Mouse (Mus musculus) midbrain, embryonic 10.5 days (tissue): ENCODE results near the gene Plcl1. TPM values are rescaled to one million over a fixed set of nuclear protein-coding genes. Genes with fewer than 3 reads are reported as not detected.
"Not testable (repeated sequence)": the region's sequence is repeated elsewhere in the genome, so short reads cannot be mapped to it uniquely, and the experiment has no call there.

Experiments used
- DNase-seq: peaks from one replicate; pipeline ENCODE4 v3.0.0-alpha.2; 2017; ENCODE audit warnings: low spot score
- H3K27ac ChIP-seq: fragments of 300-500 bp; sonication (generic); replicated peaks from 2 replicates; pipeline ENCODE4 v1.5.1; 2016; ENCODE audit warnings: mild to moderate bottlenecking
- H3K27me3 ChIP-seq: fragments of 300-500 bp; sonication (generic); 2 replicates; pipeline ENCODE4 v1.6.1; 2016; ENCODE audit warnings: low read depth, mild to moderate bottlenecking; ENCODE audit not compliant: poor library complexity, severe bottlenecking
- H3K36me3 ChIP-seq: fragments of 300-500 bp; sonication (generic); 2 replicates; pipeline ENCODE4 v1.6.1; 2016; ENCODE audit warnings: mild to moderate bottlenecking, moderate library complexity
- H3K4me1 ChIP-seq: fragments of 300-500 bp; sonication (generic); 2 replicates; pipeline ENCODE4 v1.6.1; 2016
- H3K4me3 ChIP-seq: fragments of 300-500 bp; sonication (generic); 2 replicates; pipeline ENCODE4 v1.5.1; 2016; ENCODE audit warnings: mild to moderate bottlenecking, moderate library complexity
- H3K9me3 ChIP-seq: fragments of 300-500 bp; sonication (generic); replicated peaks from 2 replicates; pipeline ENCODE4 v1.6.1; 2016; ENCODE audit warnings: mild to moderate bottlenecking
- WGBS: fragments of 180-500 bp; shearing (Covaris S2); methylation state at CpG from one replicate; pipeline ENCODE4 v1.1.7; 2016; 5-methylcytosine and 5-hydroxymethylcytosine counted together
- polyA plus RNA-seq: library from polyadenylated mRNA; unstranded; fragments of >200 nt; fragmentation: Nextera tagmentation; extraction: Ambion mirVana; gene quantifications from 2 replicates; pipeline ENCODE4 v1.2.1, GENCODE M21; 2016

Plcl1 gene
- polyA plus RNA-seq, 1 experiment from 2014 or later = 1.0 TPM

DNA sequence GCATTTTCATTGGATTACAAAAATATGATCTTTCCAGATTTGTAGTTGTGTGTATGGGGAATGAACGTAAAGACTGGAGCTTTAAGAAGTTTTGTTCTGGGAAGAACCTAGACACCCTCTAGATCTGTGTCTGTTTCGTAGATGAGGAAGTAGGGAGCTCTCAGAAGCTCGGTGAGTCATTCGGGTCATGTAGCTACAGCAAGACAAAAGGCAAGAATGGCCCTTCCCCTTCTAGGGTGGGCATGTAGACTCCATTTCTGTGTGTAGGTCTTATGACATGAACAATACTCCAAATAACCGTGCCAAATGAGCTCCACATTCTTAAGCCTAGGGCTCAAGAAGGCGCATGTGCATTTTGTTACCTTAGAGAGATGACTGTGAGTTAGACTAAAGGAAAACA, 101.3 kb downstream of the Plcl1 start:
- Histone ChIP-seq H3K27me3 (no peaks in the 10 kb centered on the region), H3K27ac (no peak overlapping the region), H3K4me1 (no peaks in the 10 kb centered on the region), H3K4me3 (no peak overlapping the region), H3K36me3 (no peaks in the 10 kb centered on the region), H3K9me3 (no peaks in the 10 kb centered on the region)
- no peak for DNase-seq
- 89% methylated on average over 6 of the region's 6 CpGs for WGBS

DNA sequence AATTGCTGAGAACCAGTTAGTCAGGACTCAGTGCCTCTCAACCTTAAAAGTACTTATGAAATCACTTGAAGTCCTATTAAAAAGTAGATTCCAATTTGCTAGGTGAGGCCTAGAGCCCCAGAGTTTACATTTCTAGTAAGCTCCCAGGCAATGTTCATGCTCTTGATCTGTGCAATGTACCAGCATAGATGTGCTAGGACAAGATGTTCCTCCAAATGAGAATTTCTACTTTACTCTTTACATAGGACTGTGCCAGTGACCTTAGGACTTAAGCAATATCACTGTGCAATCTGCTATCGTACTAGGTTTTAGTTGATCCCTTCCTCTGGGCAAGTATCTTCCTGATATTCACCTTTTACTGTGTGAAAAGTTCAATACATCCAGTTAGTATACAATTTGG, 103.9 kb downstream of the Plcl1 start:
- WGBS = 93% methylated on average over 1 of the region's 1 CpGs
- Histone ChIP-seq H3K9me3 (no peaks in the 10 kb centered on the region), H3K27me3 (no peaks in the 10 kb centered on the region), H3K36me3 (no peaks in the 10 kb centered on the region), H3K4me3 (no peak overlapping the region), H3K27ac (no peak overlapping the region), H3K4me1 (no peaks in the 10 kb centered on the region)
- no peak for DNase-seq

DNA sequence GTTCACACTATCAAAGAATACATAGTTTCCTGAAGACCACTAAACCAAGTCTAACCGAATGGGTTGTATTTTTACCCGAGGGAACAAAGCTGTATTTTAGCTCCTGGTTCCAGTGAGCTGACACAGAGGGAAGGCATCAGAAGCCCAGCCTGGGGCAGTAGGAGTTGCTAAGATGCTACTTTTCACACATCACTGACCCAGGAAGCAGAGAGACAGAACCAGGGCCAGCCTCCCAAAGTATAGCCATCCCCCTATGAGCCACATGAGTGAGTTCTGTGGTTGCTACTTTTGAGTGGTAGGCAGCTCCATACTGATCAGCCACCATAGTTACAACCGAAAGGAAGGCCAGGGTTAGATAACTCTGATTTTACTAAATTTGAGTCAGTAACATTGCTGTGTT, 106.4 kb downstream of the Plcl1 start:
- Histone ChIP-seq H3K4me1 (no peaks in the 10 kb centered on the region), H3K9me3 (no peaks in the 10 kb centered on the region), H3K36me3 (no peaks in the 10 kb centered on the region), H3K27ac (no peak overlapping the region), H3K27me3 (no peaks in the 10 kb centered on the region), H3K4me3 (no peak overlapping the region)
- WGBS = 86% methylated on average over 3 of the region's 3 CpGs
- DNase-seq = no peak

DNA sequence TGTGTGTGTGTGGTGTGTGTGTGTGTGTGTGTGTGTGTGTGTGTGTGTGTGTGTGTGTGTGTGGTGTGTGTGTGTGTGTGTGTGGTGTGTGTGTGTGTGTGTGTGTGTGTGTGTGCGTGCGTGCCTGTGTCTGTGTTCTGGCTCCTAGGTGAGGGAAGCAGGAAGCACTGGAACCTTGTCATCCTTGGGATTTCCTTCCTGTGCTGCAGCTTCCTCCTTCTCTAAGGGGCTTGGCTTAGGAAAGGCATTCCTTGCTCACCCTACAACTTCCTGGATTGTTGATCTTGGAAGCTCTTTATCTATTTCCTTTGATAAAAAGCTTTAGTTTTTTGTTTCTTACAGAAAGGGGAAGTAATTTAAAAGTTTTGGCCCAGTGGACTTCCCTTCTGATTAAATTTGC, 107.1 kb downstream of the Plcl1 start:
- not testable (repeated sequence) for DNase-seq, H3K9me3 ChIP-seq, H3K4me1 ChIP-seq, H3K27ac ChIP-seq, H3K36me3 ChIP-seq, H3K4me3 ChIP-seq, H3K27me3 ChIP-seq
- 88% methylated on average over 2 of the region's 2 CpGs for WGBS

DNA sequence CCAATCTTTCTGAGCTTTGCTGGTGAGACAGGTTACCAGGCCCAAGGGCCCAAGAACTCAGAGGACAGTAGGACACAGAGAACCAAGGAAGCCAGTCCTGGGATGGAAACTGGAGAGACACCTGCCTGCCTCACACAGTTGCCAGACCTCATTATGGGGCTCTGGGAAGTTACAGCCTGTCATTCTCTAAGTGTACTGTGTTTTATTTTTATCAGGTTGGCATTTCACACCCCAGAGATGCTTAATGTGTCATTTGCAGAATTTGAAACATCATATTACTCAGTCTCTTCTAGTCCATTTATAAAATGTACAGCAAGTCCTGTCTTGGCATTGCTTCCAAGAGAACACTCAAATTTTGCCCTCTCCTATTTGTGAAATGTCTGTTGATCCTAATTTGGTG, 111.5 kb downstream of the Plcl1 start:
- no peaks in the 10 kb centered on the region for H3K27me3 ChIP-seq
- no peaks in the 10 kb centered on the region for H3K36me3 ChIP-seq
- H3K9me3 ChIP-seq = no peaks in the 10 kb centered on the region
- DNase-seq = no peak
- H3K27ac ChIP-seq = no peak overlapping the region
- H3K4me3 ChIP-seq = no peak overlapping the region
- H3K4me1 ChIP-seq = no peaks in the 10 kb centered on the region

DNA sequence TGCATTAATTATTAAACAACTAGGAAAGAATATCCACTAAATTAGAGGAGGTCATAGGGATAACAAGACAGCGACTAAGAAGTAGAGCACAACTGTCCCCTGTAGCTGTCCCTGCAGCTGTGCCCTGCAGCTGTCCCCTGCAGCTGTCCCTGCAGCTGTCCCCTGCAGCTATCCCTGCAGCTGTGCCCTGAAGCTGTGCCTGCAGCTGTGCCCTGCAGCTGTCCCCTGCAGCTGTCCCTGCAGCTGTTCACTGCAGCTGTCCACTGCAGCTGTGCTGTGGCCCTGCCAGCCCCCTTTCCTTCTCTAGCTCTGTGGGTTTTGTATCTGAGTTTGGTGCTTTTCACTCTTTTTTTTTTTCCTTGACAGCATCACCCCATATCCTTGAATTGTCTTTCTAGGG, 118.2 kb downstream of the Plcl1 start:
- Histone ChIP-seq H3K36me3 (no peaks in the 10 kb centered on the region), H3K27ac (no peak overlapping the region), H3K9me3 (no peaks in the 10 kb centered on the region), H3K27me3 (no peaks in the 10 kb centered on the region), H3K4me1 (no peaks in the 10 kb centered on the region), H3K4me3 (no peak overlapping the region)
- DNase-seq = no peak
- 82% methylated on average over 1 of the region's 1 CpGs for WGBS

DNA sequence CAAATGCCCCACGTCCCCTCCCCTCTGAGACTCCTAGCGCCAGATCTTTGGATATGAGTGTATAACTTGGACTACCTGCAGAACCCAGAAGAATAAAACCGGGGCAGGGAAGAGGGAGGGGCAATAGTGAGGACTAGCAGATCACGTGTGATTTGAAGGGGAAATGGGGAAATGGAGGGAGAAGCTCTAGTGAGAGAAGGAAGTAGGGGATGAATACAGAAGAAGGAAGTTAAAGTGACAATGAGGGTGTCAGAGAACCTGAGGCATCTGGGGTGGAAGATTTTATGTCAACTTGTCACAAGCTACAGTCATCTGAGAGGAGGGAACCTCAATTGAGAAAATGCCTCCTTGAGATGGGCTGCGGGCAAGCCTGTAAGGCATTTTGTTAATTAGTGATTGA, 119.4 kb downstream of the Plcl1 start:
- H3K9me3 ChIP-seq = no peaks in the 10 kb centered on the region
- no peaks in the 10 kb centered on the region for H3K27me3 ChIP-seq
- no peak overlapping the region for H3K4me3 ChIP-seq
- DNase-seq = no peak
- H3K27ac ChIP-seq = no peak overlapping the region
- H3K4me1 ChIP-seq = no peaks in the 10 kb centered on the region
- 84% methylated on average over 5 of the region's 5 CpGs for WGBS
- no peaks in the 10 kb centered on the region for H3K36me3 ChIP-seq

DNA sequence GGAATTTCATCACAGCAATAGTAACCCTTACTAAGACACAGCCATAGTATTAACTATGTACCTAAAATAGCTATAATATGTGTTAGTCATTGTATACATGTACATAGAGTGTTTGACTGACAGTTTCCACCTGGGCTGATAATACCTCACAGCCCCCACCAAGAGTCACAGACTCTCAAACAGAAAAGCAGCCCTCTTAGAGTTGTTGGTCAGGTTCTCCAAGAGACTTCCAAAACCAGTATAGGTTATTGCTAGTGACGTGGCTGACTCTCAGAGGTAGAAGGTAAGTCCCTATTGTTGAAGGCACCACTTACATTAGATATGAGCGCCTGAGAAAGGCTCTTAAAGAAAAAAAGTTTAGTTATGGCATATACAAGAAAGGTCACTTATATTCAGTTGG, 120.0 kb downstream of the Plcl1 start:
- H3K27me3 ChIP-seq = no peaks in the 10 kb centered on the region
- H3K4me3 ChIP-seq = no peak overlapping the region
- H3K9me3 ChIP-seq = no peaks in the 10 kb centered on the region
- no peak for DNase-seq
- H3K36me3 ChIP-seq = no peaks in the 10 kb centered on the region
- H3K4me1 ChIP-seq = no peaks in the 10 kb centered on the region
- no peak overlapping the region for H3K27ac ChIP-seq
- WGBS = 85% methylated on average over 2 of the region's 2 CpGs

DNA sequence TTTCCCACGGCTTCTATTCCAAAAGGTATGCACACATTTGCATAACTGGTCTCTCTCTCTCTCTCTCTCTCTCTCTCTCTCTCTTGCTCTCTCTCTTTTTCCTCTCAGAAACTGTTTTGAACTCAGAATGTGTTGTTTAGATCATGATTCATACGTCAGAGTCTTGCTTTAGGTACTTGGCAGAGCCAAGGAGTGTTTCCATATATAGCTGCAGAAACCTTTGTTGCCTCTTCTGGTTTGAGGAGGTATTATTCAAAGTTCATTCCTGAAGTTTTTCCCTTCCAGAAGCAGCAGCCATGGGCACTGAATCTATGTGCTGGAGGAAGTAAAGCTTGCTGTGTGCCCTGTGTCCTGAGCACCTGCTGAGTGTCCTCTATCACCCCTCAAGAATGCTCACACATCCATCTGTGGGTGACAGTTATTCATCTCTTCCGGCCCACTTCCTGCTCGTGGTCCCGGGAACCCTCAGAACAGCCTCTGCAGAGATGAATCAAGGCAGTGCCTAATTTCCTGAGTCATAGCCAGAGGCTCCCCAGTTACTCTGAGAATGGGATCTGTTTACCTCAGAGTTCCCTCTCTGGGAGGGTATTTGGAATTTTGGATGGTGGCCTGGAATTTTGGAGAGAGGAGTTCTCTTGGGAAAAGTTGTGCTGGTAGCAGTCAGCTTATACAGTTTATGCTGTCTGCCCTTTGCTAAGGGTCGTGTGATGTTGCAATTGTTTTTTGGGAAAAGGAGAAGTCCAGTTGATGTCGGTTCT, 123.0 kb downstream of the Plcl1 start:
- no peak overlapping the region for H3K4me3 ChIP-seq
- no peaks in the 10 kb centered on the region for H3K4me1 ChIP-seq
- WGBS = 80% methylated on average over 7 of the region's 7 CpGs
- H3K36me3 ChIP-seq = no peaks in the 10 kb centered on the region
- H3K9me3 ChIP-seq = no peaks in the 10 kb centered on the region
- no peaks in the 10 kb centered on the region for H3K27me3 ChIP-seq
- DNase-seq = no peak
- no peak overlapping the region for H3K27ac ChIP-seq

DNA sequence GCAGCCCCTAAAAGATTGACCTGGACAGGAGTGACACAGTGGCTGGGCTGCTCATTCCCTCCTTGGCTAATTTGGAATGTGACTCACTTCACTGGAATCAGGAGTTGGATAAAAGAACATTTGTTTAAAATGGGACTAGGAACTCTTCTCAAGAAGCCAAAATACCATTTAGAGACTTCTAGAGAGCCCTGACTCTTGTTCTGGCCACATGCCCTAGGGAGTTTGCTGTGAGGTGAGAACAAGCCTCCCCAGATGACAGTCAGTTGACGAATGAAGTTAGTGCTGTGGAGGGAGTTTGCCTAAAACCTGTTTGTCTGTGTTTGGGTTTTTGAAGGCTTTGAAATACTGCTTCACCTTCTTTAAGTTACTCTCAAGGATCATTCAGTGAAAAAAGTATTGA, 128.1 kb downstream of the Plcl1 start:
- Histone ChIP-seq H3K27me3 (no peaks in the 10 kb centered on the region), H3K27ac (no peak overlapping the region), H3K4me1 (no peaks in the 10 kb centered on the region), H3K4me3 (no peak overlapping the region), H3K36me3 (no peaks in the 10 kb centered on the region), H3K9me3 (no peaks in the 10 kb centered on the region)
- no peak for DNase-seq
- WGBS = 86% methylated on average over 1 of the region's 1 CpGs

DNA sequence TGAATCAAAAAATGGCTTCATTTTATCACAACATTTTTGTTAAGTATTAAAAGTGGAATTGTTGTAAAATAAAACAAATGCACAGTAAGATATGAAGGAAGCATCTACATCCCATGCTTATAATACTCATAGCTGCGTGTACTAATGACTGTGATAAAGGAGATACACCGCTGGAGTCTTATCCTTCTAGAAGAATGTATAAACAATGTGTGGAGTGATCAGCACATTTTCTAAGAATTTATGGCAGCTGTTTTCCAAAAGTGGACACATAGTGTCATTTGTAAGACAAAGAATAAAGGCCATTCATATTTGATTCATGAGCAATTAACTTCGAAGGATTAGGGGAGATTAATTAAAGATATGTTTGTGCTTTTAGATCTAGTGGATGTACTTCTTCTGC, 148.7 kb downstream of the Plcl1 start:
- DNase-seq = no peak
- Histone ChIP-seq H3K9me3 (no peaks in the 10 kb centered on the region), H3K4me1 (no peaks in the 10 kb centered on the region), H3K27ac (no peak overlapping the region), H3K36me3 (no peaks in the 10 kb centered on the region), H3K27me3 (no peaks in the 10 kb centered on the region), H3K4me3 (no peak overlapping the region)
- 85% methylated on average over 3 of the region's 3 CpGs for WGBS

DNA sequence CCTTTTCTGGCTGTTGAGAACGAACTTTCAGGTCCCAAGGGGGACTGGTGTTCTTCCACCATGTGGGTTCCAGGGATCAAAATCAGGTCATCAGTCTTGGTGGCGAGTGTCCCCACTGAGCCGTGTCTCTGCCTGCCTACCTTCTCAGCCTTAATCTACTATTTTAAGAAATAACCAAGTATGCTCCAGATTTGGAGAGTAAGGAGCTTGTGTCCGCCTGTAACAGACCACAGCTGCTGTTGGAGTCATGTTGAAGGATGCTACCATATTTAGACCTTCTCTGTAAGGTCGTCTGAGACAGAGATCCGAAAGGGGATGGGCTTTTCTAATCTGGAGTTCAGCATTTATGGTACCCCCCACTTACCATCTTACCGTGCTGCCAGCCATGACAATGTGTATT, 152.2 kb downstream of the Plcl1 start:
- Histone ChIP-seq H3K4me1 (no peaks in the 10 kb centered on the region), H3K9me3 (no peaks in the 10 kb centered on the region), H3K36me3 (no peaks in the 10 kb centered on the region), H3K27ac (no peak overlapping the region), H3K4me3 (no peak overlapping the region), H3K27me3 (no peaks in the 10 kb centered on the region)
- 88% methylated on average over 7 of the region's 7 CpGs for WGBS
- DNase-seq = no peak

DNA sequence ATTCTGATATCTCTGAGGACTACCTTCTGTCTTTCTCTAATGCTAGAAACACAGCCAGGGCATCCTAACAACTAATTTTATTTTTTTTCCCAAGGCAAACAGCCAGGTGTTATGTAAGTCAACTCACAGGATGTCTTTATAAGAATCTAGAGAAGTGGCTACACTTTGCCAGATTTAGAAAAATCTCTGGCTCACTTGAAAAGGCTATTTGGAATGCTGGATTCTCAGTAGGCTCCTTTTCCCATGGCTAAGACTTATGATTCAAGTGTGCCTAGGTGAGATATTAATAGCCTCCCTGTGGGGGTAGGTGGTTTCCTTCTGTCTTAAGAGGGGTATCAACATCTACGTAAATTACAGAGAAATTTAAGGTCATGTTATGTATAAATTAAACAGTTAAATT, 152.7 kb downstream of the Plcl1 start:
- no peaks in the 10 kb centered on the region for H3K36me3 ChIP-seq
- WGBS = 93% methylated on average over 1 of the region's 1 CpGs
- H3K4me1 ChIP-seq = no peaks in the 10 kb centered on the region
- H3K9me3 ChIP-seq = no peaks in the 10 kb centered on the region
- DNase-seq = no peak
- H3K27me3 ChIP-seq = no peaks in the 10 kb centered on the region
- H3K27ac ChIP-seq = no peak overlapping the region
- H3K4me3 ChIP-seq = no peak overlapping the region

DNA sequence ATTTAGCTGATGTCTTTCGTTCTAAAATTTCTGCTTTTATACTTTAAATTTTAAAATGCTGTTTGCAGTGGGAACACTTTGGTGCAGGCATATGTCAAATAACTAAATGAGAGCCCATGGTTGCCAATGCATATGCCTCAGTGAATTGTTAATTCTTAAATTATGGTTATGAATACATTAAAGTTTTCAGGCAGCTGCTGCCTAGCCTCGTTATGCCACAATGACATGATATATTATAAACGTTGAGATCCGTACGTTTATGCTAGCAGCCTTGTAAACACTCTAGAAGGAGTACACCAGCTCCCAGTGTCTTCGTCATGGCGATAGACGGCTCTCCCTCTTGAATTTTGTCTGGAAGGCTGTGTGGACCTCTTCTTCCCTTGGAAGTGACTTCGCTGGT, 154.3 kb downstream of the Plcl1 start:
- no peak for DNase-seq
- WGBS = 83% methylated on average over 9 of the region's 9 CpGs
- H3K36me3 ChIP-seq = no peaks in the 10 kb centered on the region
- no peaks in the 10 kb centered on the region for H3K4me1 ChIP-seq
- H3K4me3 ChIP-seq = no peak overlapping the region
- H3K27ac ChIP-seq = no peak overlapping the region
- no peaks in the 10 kb centered on the region for H3K27me3 ChIP-seq
- no peaks in the 10 kb centered on the region for H3K9me3 ChIP-seq
